Mouse (Mus musculus) ES-Bruce4 (cell line): Measurements from ENCODE around the gene Thbs3.

Experiments
- CTCF ChIP-seq: IDR thresholded peaks from one replicate; pipeline ENCODE4 v1.8.1; 2011; ENCODE audit warnings: low read depth, low read length
- POLR2A ChIP-seq: IDR thresholded peaks from one replicate; pipeline ENCODE4 v1.8.1; 2011; ENCODE audit warnings: low read length; ENCODE audit not compliant: insufficient read depth

DNA sequence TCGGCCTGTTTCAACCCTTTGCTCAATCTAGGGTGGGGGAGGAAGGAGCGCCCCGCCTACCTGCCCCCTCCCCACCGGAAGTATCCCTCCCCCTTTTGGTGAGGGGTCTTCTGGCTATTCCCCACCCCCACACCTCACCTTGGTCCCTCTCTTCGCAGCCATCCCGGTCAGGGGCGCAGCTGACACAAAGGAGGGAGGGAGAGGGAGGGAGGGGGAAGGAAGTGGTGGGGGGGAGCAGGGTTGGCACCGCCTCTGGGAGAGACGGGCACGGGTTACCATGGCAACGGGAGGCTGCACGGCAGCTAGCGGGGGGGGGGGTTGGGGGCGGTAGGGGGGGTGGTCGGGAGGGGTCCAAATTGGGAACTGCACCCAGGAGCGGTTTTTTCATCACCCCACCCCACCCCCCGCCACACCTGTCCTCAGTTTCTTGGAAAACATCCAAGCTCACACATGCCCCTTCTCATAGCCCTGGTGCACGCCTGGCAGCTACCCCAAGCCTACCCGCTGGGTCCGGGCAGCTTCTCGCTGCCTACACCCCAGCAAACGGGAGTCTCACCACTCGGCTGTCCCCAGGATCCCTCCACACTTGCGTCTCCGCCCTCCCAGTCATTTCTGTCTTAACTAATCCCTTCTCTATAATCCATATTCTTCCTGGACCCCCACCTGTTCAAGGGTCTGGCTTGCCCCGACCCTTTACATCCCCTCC, 30.2 kb downstream of the Thbs3 start:
- TF ChIP-seq CTCF (no peak), POLR2A (no peak)
